Mouse (Mus musculus) forelimb bud, embryonic 11.5 days (tissue): ENCODE data around the gene Plagl2.

ENCODE experiments used
- DNase-seq: peaks from one replicate; pipeline ENCODE4 v3.0.0-alpha.2; 2012; ENCODE audit warnings: low read depth, low spot score

Plagl2 gene

GRCm38 (mm10) chr2:153239021-153239859, 2.0 kb downstream of the Plagl2 start:
- no peak for DNase-seq

GRCm38 (mm10) chr2:153238406-153238805, 2.8 kb downstream of the Plagl2 start:
- DNase-seq, result no peak

GRCm38 (mm10) chr2:153237891-153238290, 3.3 kb downstream of the Plagl2 start:
- DNase-seq, result no peak

GRCm38 (mm10) chr2:153237193-153237592, 4.0 kb downstream of the Plagl2 start:
- no peak for DNase-seq

DNA sequence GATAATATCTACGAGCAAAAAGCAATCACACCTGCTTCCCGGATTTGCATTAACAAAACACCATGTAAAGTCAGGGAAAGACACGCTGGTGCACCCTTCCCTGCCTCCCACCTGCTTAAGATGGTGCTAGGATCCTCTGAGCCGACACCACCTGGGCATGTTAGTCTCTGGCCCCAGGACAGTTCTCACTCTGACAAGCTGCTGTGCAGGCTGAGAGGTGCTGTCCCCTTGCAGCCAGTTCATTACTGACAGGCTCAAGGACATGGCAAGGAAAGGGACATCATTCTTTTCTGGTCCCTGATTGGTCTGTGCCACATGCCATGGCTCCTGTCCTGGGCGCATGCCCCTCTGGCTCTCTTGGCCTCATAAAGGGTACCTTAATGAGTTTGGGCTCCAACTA, 12.7 kb downstream of the Plagl2 start:
- DNase-seq, result no peak

- no peak for DNase-seq
Measured at GRCm38 (mm10) chr2:153227959-153228358, 13.3 kb downstream of the Plagl2 start.

GRCm38 (mm10) chr2:153225595-153225953, 15.7 kb downstream of the Plagl2 start:
- DNase-seq, result no peak

DNA sequence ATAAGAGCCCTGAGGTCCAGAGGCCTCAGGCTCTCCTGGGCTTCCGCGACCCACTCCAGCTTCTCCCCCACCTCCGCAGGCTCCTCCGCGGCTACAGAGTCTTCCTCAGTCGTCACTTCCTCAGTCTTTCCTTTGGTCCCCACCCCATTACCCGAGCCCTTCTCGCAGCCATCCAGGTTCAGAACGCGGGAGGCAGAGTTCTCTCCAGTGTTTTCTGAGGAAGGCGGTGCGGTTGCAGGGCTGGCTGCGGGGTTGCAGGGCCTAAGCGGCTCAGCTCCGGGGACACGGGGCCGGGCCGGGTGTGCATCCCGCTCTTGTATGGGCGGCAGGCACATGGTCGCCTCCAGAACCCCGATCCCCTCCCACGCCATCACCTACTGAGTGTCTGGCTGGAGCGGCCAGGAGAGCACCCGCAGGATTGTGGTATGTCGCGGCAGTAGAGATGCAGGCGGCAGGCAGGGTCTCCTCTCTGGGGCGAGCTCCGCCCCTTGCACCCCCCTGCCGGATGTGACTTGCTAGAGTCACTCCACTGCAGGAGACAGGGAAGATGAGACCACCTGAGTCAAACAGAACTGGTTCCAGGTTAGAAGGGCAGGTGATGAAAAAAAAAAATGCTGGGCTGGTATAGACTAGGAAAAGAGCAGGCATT, 16.2 kb downstream of the Plagl2 start, which contains the start of gene Tspyl3:
Gene Tspyl3, minus strand, starts transcription at position 496 of the 649 bp plus-strand sequence.
- DNase-seq, result no peak

DNA sequence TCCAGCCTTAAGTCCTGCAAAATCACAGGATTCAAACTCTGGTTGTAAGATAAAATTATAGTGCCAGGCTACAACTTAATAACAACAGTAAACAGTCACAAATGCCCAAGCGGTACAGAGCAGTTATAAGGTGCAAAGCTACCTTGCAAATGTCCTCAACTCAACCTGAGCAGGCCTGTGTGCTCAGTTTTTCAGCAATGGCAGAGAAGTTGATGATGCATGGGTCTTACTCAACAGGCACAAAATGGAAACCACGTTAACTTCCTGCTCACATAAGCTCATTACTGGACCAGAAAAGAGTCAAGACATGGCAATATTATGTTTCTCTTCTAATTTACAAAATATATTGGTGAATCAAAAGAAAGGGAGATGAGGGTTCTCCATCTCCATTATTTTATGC, 18.7 kb downstream of the Plagl2 start:
- no peak for DNase-seq

DNA sequence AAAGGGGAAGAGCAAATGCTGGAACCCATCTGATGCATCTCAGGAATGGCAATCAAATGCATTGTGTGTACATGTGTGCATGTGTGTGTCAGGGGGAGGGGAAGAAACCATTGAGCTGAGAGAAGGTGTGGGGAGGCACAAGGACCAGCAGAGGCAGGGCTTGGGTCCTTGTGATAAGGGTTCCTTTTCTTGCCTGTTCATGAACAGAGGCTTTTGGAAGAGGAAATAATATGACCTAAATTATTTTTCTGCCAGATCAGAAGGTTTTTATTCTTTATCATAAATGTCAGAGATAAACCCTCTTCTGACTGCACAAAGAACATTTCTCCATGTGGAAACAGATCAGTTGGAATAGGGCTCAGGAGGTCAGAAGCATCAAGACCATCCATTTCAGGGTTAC, 19.1 kb downstream of the Plagl2 start:
- no peak for DNase-seq

- DNase-seq, result no peak
Measured at GRCm38 (mm10) chr2:153221620-153222019, 19.6 kb downstream of the Plagl2 start.

DNA sequence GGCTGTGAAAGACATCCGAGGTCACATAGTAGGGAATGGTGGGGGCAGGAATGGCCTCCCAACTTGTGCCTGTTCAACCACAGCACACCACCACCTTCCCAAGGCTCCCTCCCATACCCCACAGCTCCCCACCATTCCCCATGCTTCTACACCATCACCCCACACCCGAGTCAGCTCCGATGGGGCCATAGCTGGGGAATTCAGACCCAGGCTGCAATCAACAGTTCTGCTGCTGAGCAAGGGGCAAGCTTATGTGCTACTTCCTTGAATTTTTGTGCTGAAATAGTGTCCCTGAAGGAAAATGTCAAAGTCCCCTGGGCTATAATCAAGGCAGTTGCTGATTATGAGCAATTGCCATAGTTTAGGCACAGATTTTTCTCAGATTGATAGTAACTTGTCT, 22.7 kb downstream of the Plagl2 start:
- DNase-seq, result no peak

- DNase-seq, result no peak
Measured at GRCm38 (mm10) chr2:153217826-153218340, 23.3 kb downstream of the Plagl2 start.

GRCm38 (mm10) chr2:153215421-153215820, 25.8 kb downstream of the Plagl2 start:
- no peak for DNase-seq

GRCm38 (mm10) chr2:153214771-153215259, 26.4 kb downstream of the Plagl2 start:
- DNase-seq, result no peak

GRCm38 (mm10) chr2:153213351-153213750, 27.9 kb downstream of the Plagl2 start:
- no peak for DNase-seq

DNA sequence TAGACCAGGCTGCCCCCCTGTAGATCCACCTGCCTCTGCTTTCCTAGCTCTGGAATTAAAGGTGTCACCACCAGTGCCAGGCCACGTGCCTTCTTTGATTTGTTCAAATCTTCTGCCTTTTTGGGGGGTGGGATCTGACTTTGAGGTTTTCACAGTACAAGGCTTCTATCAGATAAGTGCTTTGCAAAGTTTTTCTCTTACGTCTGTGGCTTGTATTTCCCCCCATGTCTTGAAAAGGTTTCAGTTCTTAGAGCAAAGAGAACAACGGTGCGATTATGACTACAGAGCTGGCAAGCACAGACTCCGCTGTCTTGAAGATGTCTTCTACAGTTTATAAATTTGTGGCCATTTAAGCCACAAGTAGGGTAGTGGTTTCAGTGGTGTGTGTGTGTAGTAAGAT, 29.8 kb downstream of the Plagl2 start:
- DNase-seq, result no peak

- no peak for DNase-seq
Measured at GRCm38 (mm10) chr2:153209286-153209685, 31.9 kb downstream of the Plagl2 start.

- DNase-seq, result no peak
Measured at GRCm38 (mm10) chr2:153208149-153208548, 33.1 kb downstream of the Plagl2 start.

GRCm38 (mm10) chr2:153202766-153203165, 38.5 kb downstream of the Plagl2 start:
- no peak for DNase-seq

DNA sequence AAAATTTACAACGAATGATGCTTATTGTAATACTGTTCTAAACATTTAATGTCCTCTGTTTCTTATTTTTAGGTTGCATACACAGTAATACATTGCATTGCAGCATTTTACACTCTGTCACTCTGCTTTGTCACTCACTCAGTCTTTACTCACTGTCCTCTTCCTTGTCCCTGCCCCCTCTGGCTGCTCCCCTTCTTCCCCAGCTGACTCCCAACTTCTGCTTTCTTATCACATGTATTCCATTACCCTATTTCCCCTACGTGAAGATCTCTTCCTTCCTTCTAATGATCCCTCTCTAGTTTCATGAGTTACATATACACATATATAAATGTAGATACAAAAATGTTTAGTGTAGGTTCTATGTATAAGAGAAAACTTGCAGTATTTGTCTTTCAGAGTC, 42.1 kb downstream of the Plagl2 start:
- no peak for DNase-seq

GRCm38 (mm10) chr2:153198485-153198884, 42.7 kb downstream of the Plagl2 start:
- no peak for DNase-seq

- DNase-seq, result no peak
Measured at GRCm38 (mm10) chr2:153194255-153194654, 47.0 kb downstream of the Plagl2 start.
